15 mouse cellular contexts compared by ENCODE assay signal in the genomic region with DNA sequence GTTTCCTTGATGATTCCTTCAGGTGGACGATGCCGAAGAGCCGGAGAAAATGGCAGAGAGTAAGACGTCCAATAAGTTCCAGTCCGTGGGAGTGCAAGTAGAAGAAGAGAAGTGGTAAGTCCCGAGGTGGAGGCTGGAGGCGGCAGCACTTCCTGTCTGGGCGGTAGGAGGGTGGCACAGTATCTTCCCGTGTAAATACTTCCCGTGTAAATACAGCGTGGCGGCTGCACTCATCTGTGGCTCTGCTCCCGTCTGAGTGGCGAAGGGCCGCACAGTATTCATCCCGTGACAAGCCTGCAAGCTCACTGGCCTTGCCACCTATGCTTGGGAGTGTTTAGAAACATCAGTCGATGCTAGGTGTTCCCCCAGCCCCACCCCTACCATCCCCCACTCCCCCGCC.
"Had no signal": no experiment of that assay in that cellular context is flagged by ENCODE, and none has a peak within 500 bp of the region (broad histone marks: within the 10 kb centered on the region; RNA-seq: fewer than 3 reads in every experiment).

No protein-coding gene starts in this region.

- ATAC-seq: liver, embryonic 12.5 days; midbrain, embryonic 16.5 days had no signal

- H3K9ac ChIP-seq: kidney, embryonic 15.5 days; limb, embryonic 15.5 days; liver, embryonic 12.5 days; lung, embryonic 14.5 days; midbrain, embryonic 12.5 days; neural tube, embryonic 13.5 days had no signal

- H3K9me3 ChIP-seq: kidney, embryonic 15.5 days; limb, embryonic 15.5 days; liver, embryonic 12.5 days; midbrain, embryonic 12.5 days; neural tube, embryonic 13.5 days had no signal

- H3K4me2 ChIP-seq: kidney, embryonic 15.5 days; limb, embryonic 15.5 days; liver, embryonic 12.5 days; lung, embryonic 14.5 days; midbrain, embryonic 12.5 days; neural tube, embryonic 13.5 days had no signal

- H3K36me3 ChIP-seq: kidney, embryonic 15.5 days; liver, embryonic 12.5 days; midbrain, embryonic 12.5 days; neural tube, embryonic 13.5 days had no signal

- DNase-seq: kidney, adult 2 months; kidney, postnatal 14 days; layer of hippocampus, postnatal 36 days; lung, embryonic 14.5 days; retina, postnatal 1 day; right cerebral cortex, postnatal 4 days; spleen, adult 18-20 months; thymus, adult 18-20 months; thymus, postnatal 14 days had no signal

- H3K27ac ChIP-seq: kidney, embryonic 15.5 days; limb, embryonic 15.5 days; liver, embryonic 12.5 days; midbrain, embryonic 12.5 days; neural tube, embryonic 13.5 days had no signal

- H3K27me3 ChIP-seq: kidney, embryonic 15.5 days; limb, embryonic 15.5 days; liver, embryonic 12.5 days; neural tube, embryonic 13.5 days had no signal

- H3K4me3 ChIP-seq: kidney, embryonic 15.5 days; limb, embryonic 15.5 days; liver, embryonic 12.5 days; midbrain, embryonic 12.5 days; neural tube, embryonic 13.5 days had no signal

- H3K4me1 ChIP-seq: kidney, embryonic 15.5 days; limb, embryonic 15.5 days; liver, embryonic 12.5 days; midbrain, embryonic 12.5 days; neural tube, embryonic 13.5 days had no signal
